Mouse (Mus musculus) heart, embryonic 15.5 days (tissue): ENCODE results near the gene Trim9. TPM values are rescaled to one million over a fixed set of nuclear protein-coding genes. Genes with fewer than 3 reads are reported as not detected.
A peak's percentile ranks its signal among the peaks of the same experiment; 100 is the strongest.

Experiments used
- ATAC-seq: fragments of 200-750 bp; cut with Nextera tagmentation; replicated peaks from 2 replicates; pipeline ENCODE4 v1.8.0; 2017; ENCODE audit warnings: low read depth, moderate TSS enrichment; ENCODE audit not compliant: insufficient number of reproducible peaks, insufficient read depth, low FRiP score
- H3K27ac ChIP-seq: fragments of 300-500 bp; sonication (generic); 2 replicates; pipeline ENCODE4 v1.5.1; 2015; ENCODE audit warnings: mild to moderate bottlenecking, inconsistent platforms
- H3K27me3 ChIP-seq: fragments of 300-500 bp; sonication (generic); 2 replicates; pipeline ENCODE4 v1.6.1; 2015; ENCODE audit warnings: inconsistent platforms
- H3K36me3 ChIP-seq: fragments of 300-500 bp; sonication (generic); 2 replicates; pipeline ENCODE4 v1.6.1; 2015; ENCODE audit warnings: mild to moderate bottlenecking, inconsistent platforms
- H3K4me1 ChIP-seq: fragments of 300-500 bp; sonication (generic); replicated peaks from 2 replicates; pipeline ENCODE4 v1.6.1; 2015; ENCODE audit warnings: inconsistent platforms
- H3K4me2 ChIP-seq: fragments of 300-500 bp; sonication (generic); 2 replicates; pipeline ENCODE4 v1.6.1; 2015; ENCODE audit warnings: inconsistent platforms, mild to moderate bottlenecking, moderate library complexity
- H3K4me3 ChIP-seq: fragments of 300-500 bp; sonication (generic); 2 replicates; pipeline ENCODE4 v1.5.1; 2015; ENCODE audit warnings: mild to moderate bottlenecking, inconsistent platforms
- H3K9ac ChIP-seq: fragments of 300-500 bp; sonication (generic); 2 replicates; pipeline ENCODE4 v1.6.1; 2015; ENCODE audit warnings: mild to moderate bottlenecking, inconsistent platforms
- H3K9me3 ChIP-seq: fragments of 300-500 bp; sonication (generic); replicated peaks from 2 replicates; pipeline ENCODE4 v1.6.1; 2016; ENCODE audit warnings: inconsistent platforms
- WGBS: fragments of 180-500 bp; shearing (Covaris S2); methylation state at CpG from one replicate; pipeline ENCODE4 v1.1.7; 2015; ENCODE audit warnings: mixed read lengths; 5-methylcytosine and 5-hydroxymethylcytosine counted together
- polyA plus RNA-seq: library from polyadenylated mRNA; unstranded; fragments of >200 nt; fragmentation: Nextera tagmentation; extraction: Ambion mirVana; gene quantifications from 2 replicates; pipeline ENCODE4 v1.2.1, GENCODE M21; 2015

Gene Trim9
- 0.25 and 0.41 TPM in 2 replicates for polyA plus RNA-seq

- H3K4me3 ChIP-seq = peak within 1 kb of the TSS; percentile 67
- H3K9ac ChIP-seq = peak within 1 kb of the TSS; percentile 54
- H3K4me1 ChIP-seq = peaks cover 16% of the 10 kb centered on the region
- H3K27ac ChIP-seq = peak within 1 kb of the TSS; percentile 48; the same call in 1 of the 2 replicates
- H3K4me2 ChIP-seq = peak within 1 kb of the TSS; percentile 96
- no peaks in the 10 kb centered on the region for H3K9me3 ChIP-seq
- peaks cover 44% of the 10 kb centered on the region for H3K27me3 ChIP-seq
- H3K36me3 ChIP-seq = no peaks in the 10 kb centered on the region
- WGBS = under 1% methylated on average over 50 of the region's 50 CpGs
- peak; percentile 97 for ATAC-seq
Measured at GRCm38 (mm10) chr12:70347202-70347841, at the start of gene Trim9. Trim9 (minus strand) TSS chr12:70347614.

DNA sequence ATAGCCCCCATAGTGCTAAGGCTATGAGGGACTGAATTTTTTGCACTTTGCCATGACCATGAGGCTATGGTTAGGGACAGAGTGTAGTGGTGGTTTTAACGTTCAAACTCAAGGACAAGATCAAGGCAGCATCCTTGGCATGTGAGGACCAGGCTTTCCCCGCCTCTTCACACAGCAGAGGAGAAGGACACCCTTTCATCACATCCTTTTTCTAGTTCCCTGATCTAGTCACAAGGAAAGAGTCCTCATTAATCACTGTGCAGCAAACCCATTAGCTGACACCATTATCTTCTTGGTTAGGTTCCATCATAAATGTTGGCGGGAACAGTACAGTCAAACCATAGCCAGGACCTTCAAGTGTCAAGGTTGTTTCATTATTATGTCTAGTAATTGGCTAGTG is 47.6 kb upstream of the Trim9 start:
- no peaks in the 10 kb centered on the region for H3K9me3 ChIP-seq
- no peak overlapping the region for H3K27ac ChIP-seq
- no peaks in the 10 kb centered on the region for H3K36me3 ChIP-seq
- no peak overlapping the region for H3K4me2 ChIP-seq
- no peak for ATAC-seq
- H3K9ac ChIP-seq = no peak overlapping the region
- no peak overlapping the region for H3K4me3 ChIP-seq
- H3K4me1 ChIP-seq = no peaks in the 10 kb centered on the region
- no peaks in the 10 kb centered on the region for H3K27me3 ChIP-seq
- 77% methylated on average over 3 of the region's 3 CpGs for WGBS

DNA sequence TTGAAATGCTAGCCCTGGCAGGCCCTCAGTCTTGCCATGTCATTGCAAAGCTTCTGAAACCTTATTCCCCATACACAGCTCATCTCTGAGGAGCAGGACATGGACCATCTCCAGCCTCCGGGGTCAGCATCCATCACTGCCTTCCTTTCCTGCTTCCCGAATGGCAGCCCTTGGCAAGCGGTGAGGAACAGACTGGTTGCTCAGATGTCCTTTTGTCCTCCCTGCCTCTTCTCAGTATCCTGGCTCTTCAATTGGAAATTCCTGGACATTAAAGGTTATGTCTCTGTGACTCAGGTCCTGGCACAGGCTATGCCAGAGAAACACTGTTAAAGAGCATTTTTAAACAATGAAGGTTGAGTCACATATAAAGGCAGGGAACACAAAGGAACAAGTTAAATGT is 43.8 kb upstream of the Trim9 start:
- 81% methylated on average over 3 of the region's 3 CpGs for WGBS

GRCm38 (mm10) chr12:70374976-70375375 is 27.6 kb upstream of the Trim9 start:
- Histone ChIP-seq H3K27me3 (no peaks in the 10 kb centered on the region), H3K27ac (no peak overlapping the region), H3K4me1 (no peaks in the 10 kb centered on the region), H3K9me3 (no peaks in the 10 kb centered on the region), H3K9ac (no peak overlapping the region), H3K4me2 (no peak overlapping the region), H3K36me3 (no peaks in the 10 kb centered on the region), H3K4me3 (no peak overlapping the region)
- no peak for ATAC-seq
- 76% methylated on average over 10 of the region's 10 CpGs for WGBS

More for the DNA sequence above, 43.8 kb upstream of the Trim9 start:
- ATAC-seq = no peak
- H3K9me3 ChIP-seq = no peaks in the 10 kb centered on the region
- no peaks in the 10 kb centered on the region for H3K27me3 ChIP-seq
- no peaks in the 10 kb centered on the region for H3K36me3 ChIP-seq
- no peak overlapping the region for H3K4me3 ChIP-seq
- no peak overlapping the region for H3K4me2 ChIP-seq
- H3K27ac ChIP-seq = no peak overlapping the region
- no peaks in the 10 kb centered on the region for H3K4me1 ChIP-seq
- no peak overlapping the region for H3K9ac ChIP-seq

DNA sequence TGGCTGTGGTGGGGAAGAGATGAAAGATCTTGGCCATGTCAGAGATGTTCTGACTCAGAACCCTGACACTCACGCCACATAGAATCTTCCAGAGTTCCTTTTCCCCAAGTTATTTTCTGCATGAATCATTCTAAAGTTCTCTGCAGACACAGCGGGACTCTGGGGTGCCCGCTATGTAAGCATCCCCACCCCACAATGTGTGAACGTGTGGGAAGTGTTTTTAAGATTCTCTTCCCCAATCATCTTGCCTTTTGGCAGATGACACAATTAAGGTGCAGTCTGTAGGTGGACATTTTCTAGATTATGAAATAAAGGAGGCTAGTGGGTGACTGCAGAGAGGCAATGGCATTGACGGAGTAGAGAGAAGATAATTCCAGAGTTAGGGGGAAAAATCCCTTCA is 25.5 kb upstream of the Trim9 start:
- H3K27ac ChIP-seq = no peak overlapping the region
- H3K36me3 ChIP-seq = no peaks in the 10 kb centered on the region
- WGBS = 79% methylated on average over 5 of the region's 5 CpGs
- H3K4me1 ChIP-seq = peaks cover 1% of the 10 kb centered on the region
- H3K9me3 ChIP-seq = no peaks in the 10 kb centered on the region
- H3K27me3 ChIP-seq = no peaks in the 10 kb centered on the region
- no peak overlapping the region for H3K4me3 ChIP-seq
- ATAC-seq = no peak
- H3K4me2 ChIP-seq = no peak overlapping the region
- no peak overlapping the region for H3K9ac ChIP-seq

DNA sequence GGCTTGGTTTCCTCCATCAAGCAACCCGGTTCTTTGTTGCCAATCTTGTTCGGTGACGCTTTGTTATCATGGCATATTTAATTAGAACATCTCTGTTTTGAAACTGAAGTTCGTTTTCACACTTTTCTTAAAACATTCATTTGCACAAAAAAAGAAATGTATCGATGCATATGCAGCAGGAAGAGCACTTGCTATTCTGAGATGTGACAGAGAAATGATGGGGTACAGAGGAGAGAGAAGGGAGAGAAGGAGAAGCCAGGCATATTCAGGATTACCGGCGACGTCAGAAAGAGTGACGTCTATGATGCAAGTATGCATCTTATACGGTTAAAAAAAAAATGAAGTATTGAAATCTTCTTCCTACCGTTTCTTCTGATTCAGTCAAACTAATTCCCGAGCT is 21.9 kb upstream of the Trim9 start:
- Histone ChIP-seq H3K27ac (no peak overlapping the region), H3K4me2 (no peak overlapping the region), H3K36me3 (no peaks in the 10 kb centered on the region), H3K9me3 (no peaks in the 10 kb centered on the region), H3K4me3 (no peak overlapping the region), H3K4me1 (peaks cover 7% of the 10 kb centered on the region), H3K27me3 (no peaks in the 10 kb centered on the region), H3K9ac (no peak overlapping the region)
- 88% methylated on average over 12 of the region's 12 CpGs for WGBS
- no peak for ATAC-seq

- Histone ChIP-seq H3K9ac (no peak overlapping the region), H3K4me1 (peaks cover 7% of the 10 kb centered on the region), H3K9me3 (no peaks in the 10 kb centered on the region), H3K27ac (no peak overlapping the region), H3K4me2 (no peak overlapping the region), H3K27me3 (no peaks in the 10 kb centered on the region), H3K36me3 (no peaks in the 10 kb centered on the region), H3K4me3 (no peak overlapping the region)
- no peak for ATAC-seq
- WGBS = 70% methylated on average over 9 of the region's 9 CpGs
Measured at GRCm38 (mm10) chr12:70368820-70369219, 21.4 kb upstream of the Trim9 start.

DNA sequence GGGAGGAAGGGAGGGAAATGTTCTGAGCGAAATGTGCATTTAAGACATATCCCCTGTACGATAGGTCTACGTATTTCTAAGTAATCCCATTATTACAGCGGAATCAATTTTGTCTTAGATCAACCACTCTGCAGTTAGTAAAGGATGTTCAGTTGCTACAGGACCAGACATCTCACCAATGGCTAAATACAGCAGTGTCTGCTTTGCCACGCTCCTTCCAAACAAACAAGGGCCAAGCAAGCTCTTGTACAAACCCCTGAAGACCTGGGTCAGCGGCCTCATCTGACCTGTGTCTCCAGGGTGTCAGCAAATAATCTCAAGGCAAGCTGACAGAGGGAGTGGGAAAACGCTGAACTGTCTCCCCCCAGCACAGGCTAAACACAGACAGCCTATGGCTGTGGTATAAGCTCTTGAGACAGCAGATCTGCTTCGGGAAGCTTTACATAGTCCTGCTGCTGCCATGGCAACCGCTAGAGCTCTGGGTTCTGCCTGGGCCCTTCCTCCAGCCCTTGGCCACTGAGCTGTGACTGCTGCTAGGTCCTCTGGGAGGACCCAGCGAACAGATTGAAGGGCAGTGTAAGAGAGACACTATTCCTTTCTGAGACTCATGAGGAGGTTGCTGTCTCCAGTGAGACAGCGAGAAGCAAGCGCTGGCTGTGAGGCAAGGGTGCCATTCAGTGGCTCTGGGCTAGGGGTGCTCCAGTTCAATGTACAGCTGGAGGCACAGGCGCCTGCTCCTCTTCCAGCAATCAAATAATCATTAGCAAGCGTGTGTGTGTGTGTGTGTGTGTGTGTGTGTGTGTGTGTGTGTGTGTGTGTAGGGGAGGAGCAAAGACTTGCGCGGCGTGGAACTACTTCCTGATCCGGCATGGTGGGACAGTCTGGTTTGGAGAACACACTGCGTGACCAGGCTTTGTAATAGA is 20.2 kb upstream of the Trim9 start:
- no peak overlapping the region for H3K4me3 ChIP-seq
- ATAC-seq = peak; percentile 80
- no peaks in the 10 kb centered on the region for H3K27me3 ChIP-seq
- 46% methylated on average over 19 of the region's 19 CpGs for WGBS
- H3K9ac ChIP-seq = no peak overlapping the region
- no peaks in the 10 kb centered on the region for H3K36me3 ChIP-seq
- H3K4me1 ChIP-seq = peaks cover 7% of the 10 kb centered on the region
- H3K27ac ChIP-seq = no peak overlapping the region
- H3K4me2 ChIP-seq = peak overlapping the region; percentile 19
- no peaks in the 10 kb centered on the region for H3K9me3 ChIP-seq

GRCm38 (mm10) chr12:70363016-70363415 is 15.6 kb upstream of the Trim9 start:
- H3K36me3 ChIP-seq = no peaks in the 10 kb centered on the region
- no peak overlapping the region for H3K9ac ChIP-seq
- no peak for ATAC-seq
- no peak overlapping the region for H3K4me3 ChIP-seq
- no peaks in the 10 kb centered on the region for H3K27me3 ChIP-seq
- H3K4me1 ChIP-seq = peaks cover 7% of the 10 kb centered on the region
- H3K9me3 ChIP-seq = no peaks in the 10 kb centered on the region
- no peak overlapping the region for H3K27ac ChIP-seq
- 22% methylated on average over 4 of the region's 4 CpGs for WGBS
- no peak overlapping the region for H3K4me2 ChIP-seq

GRCm38 (mm10) chr12:70360276-70360675 is 12.9 kb upstream of the Trim9 start:
- no peaks in the 10 kb centered on the region for H3K4me1 ChIP-seq
- no peaks in the 10 kb centered on the region for H3K27me3 ChIP-seq
- H3K9me3 ChIP-seq = no peaks in the 10 kb centered on the region
- no peak overlapping the region for H3K4me2 ChIP-seq
- WGBS = 76% methylated on average over 5 of the region's 5 CpGs
- H3K4me3 ChIP-seq = no peak overlapping the region
- H3K36me3 ChIP-seq = no peaks in the 10 kb centered on the region
- no peak overlapping the region for H3K27ac ChIP-seq
- no peak overlapping the region for H3K9ac ChIP-seq
- no peak for ATAC-seq

- WGBS = 69% methylated on average over 13 of the region's 13 CpGs
- no peak overlapping the region for H3K4me2 ChIP-seq
- no peaks in the 10 kb centered on the region for H3K4me1 ChIP-seq
- no peak overlapping the region for H3K4me3 ChIP-seq
- no peaks in the 10 kb centered on the region for H3K36me3 ChIP-seq
- no peak overlapping the region for H3K27ac ChIP-seq
- ATAC-seq = no peak
- no peaks in the 10 kb centered on the region for H3K9me3 ChIP-seq
- H3K9ac ChIP-seq = no peak overlapping the region
- H3K27me3 ChIP-seq = no peaks in the 10 kb centered on the region
Measured at GRCm38 (mm10) chr12:70359443-70359842, 12.0 kb upstream of the Trim9 start.
